Mouse (Mus musculus) adrenal gland, adult 10 weeks (tissue): ENCODE results near the gene Unc5b. TPM values are rescaled to one million over a fixed set of nuclear protein-coding genes. Genes with fewer than 3 reads are reported as not detected.

ENCODE experiments used
- polyA plus RNA-seq: library from polyadenylated mRNA; stranded (reverse); fragments of 350-450 nt; fragmentation: Illumina TruSeq; extraction: RNeasy Lipid Tissue Mini Kit (QIAGEN cat#74804); gene quantifications from one replicate; pipeline ENCODE4 v1.2.3, GENCODE M21; 2014; ENCODE audit warnings: low read depth, low replicate concordance

Gene Unc5b
- 0.70 TPM for polyA plus RNA-seq

DNA sequence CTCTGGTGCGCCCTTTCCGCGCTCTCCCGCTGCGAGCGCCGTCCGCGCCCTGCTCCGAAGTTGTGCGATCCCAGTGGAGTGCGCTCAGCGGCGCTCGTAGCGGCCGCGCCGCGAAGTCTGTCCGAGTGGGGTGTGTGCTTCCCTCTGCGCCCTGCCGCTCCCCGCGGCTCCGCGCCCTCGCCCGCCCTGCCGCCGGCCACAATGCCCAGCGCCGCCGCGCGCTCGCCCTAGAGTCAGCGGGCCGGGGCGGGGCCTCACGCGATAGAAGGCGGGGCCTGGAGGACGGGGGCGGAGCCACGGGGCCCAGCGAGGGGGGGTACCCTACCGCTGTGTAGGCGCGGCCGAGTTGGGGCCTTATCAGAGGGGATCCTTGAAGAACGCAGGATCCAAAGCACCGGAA, at the start of gene Unc5b:
Unc5b (minus strand) TSS at position 203 of the 400 bp plus-strand sequence.

DNA sequence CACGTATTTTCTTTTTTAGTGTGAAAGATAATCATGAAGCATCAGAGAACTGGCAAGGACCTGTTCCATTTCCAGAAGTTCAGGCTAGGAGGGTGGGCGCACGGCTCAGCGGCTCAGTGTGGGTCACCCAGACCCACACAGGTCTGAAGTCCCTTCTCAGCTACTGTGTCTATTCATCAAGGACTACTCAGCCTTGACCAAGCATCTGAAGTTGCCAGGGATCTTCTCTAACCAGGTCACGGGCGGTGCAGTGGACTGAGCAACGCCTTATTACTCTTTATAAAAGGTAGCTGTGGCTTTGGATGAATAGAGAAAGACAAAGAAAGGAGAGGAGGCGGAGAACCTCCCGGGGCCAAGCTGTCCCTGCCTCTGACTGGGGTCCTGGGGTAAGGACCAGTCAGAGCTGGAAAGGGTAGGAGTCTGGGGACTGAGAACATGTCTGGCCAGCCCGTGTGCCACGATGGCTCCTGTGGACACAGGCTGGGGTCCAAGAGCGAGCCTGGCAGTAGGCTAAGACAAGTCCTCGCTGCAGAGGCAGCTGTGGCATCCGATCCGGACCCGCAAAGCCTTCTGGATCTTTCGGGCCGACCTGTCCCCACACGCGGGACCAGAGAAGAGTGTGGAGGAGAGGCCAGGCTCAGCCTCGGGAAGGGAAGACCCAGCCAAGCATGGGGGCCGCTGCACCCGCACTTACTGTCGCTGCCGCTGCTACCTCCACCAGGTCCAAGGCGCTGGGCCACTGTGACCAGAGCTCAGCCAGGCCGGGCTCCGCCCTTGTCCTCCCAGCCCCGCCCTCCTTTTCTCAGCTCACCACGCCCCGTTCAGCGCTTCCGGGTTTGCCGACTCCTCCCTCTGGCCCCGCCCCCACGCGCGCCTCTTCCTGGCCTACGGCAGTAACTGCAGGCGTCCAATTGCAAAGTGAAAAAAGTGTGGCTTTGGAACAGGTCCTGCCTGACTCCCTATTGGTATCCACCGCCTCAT, 79.1 kb downstream of the Unc5b start, which contains the start of gene Slc29a3:
Slc29a3 (minus strand) TSS at position 755 of the 981 bp plus-strand sequence.

Other genes with a start within 250 kb of the Unc5b start
- not detected for gene Cdh23, start 135.1 kb downstream of the Unc5b start, polyA plus RNA-seq
- 58.4 TPM for gene Slc29a3, start 78.8 kb downstream of the Unc5b start, polyA plus RNA-seq